Mouse (Mus musculus) ovary, adult 18-20 months (tissue): ENCODE measurements around the gene Il24.

ENCODE experiments used
- DNase-seq: peaks from one replicate; pipeline ENCODE4 v3.0.0; 2022; ENCODE audit warnings: low spot score, mixed read lengths

The Il24 gene

DNA sequence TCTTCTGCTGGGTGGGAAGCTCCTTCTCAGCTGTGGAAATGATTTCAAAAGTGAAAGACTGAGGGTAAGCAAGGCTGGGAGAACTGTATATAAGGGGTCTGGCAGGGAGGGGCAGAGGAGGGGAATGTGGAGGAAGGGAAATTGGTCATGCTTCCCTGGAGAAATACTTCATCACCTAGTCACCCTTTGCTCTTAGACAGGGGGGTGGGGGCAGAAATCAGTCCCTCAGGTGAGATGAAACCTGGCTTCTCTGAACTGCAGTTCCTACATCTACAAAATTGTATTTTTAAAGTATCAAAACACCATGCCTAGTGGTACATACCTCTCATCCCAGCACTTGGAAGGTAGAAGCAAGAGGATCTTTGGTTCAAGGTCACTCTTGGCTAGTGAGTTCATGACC is at the start of gene Il24:
Il24 (minus strand) TSS at position 101 of the 400 bp plus-strand sequence.
- no peak for DNase-seq

DNA sequence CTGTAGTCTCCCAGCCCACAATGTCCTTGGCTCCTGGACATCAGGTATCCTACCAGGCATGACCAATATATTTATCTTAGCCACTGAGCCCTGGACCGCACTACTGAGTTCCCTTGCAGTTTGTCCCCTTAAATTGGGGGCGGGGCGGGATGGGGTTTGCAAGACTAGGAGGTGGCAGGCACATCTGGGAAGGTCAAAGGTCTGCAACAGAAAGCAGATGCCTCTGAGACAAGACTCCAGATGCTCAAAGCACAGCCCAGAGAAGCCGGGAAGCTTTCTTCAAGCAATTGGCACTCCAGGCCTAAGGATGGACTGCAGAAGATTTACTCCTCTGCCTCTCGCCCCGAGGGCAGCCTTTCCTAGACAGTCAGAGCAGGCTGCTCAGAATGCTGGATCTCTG is 49.1 kb upstream of the Il24 start:
- no peak for DNase-seq

DNA sequence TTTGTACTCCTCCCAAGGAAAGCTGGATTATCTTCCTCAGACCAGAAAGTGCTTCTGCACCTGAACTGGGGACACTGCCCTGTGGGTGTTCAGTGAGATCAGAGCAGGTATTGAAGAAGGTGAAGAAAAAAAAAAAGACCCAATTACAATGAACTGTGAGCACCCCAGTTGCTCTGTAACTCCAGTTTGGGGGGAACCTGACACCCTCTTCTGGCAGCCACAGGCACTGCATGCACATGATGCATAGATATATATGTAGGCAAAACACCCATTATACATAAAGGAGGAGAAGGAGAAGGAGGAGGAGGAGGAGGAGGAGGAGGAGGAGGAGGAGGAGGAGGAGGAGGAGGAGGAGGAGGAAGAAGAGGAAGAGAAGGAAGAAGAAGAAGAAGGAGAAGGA is 39.2 kb upstream of the Il24 start:
- no peak for DNase-seq

DNA sequence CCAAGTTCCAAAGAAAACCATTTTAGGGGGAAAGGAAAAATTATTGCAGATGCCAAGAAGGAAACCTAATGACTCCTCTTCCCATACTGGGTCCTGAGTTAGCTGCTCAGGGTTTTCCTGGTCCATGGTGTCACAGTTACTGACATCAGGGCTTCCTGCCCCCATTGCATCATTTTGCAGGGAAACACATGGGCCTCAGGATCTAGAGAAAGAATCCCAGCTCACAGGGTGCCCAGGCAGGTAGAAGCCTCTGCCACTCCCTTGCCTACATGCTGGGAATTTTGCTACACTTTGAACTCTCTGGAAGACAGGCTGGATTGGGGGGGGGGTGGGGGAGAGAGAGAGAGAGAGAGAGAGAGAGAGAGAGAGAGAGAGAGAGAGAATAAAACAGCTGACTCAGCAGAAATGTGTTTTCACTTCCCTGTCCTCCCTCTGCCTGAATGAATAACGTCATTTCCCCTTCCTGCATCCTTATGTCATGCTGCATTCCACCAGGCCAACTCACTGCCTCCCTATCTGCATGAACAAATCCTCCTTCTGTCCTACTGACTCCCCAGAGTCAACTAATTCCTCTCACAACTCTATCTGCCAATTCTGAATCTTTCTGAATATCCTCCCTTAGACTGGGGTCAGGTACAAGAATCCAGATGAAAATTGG is 31.2 kb upstream of the Il24 start:
- DNase-seq: no peak

DNA sequence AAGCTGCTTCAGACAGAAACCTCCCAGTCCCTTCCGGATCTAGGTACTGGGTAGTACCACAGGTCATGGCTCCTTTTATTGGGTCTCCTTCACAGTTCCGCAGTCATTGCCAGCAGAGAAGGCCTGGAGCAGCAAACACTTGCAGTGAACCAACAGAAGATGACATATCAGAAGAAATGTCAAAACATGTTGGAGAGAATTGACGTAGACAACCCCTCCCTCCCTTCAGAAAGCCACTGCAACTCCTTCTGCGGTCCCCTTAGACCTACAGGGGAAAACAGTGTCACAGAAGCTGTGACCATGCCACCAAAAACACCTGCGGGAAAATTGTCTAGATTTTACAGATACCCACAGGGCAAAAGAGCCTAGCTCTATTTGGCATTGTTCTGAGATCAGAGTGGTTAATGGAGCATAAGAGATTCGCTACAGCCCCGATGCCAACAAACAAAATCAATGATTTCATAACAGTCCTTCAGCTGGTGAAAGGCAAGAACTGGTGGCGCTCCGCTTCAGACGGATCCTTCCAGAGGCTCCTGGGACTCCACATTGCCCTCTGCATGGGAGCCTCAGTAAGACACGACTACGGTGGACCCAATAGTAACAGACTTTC is 24.3 kb upstream of the Il24 start, which contains the start of gene Il20:
Il20 (minus strand) TSS at position 51 of the 610 bp plus-strand sequence.
- DNase-seq: no peak

DNA sequence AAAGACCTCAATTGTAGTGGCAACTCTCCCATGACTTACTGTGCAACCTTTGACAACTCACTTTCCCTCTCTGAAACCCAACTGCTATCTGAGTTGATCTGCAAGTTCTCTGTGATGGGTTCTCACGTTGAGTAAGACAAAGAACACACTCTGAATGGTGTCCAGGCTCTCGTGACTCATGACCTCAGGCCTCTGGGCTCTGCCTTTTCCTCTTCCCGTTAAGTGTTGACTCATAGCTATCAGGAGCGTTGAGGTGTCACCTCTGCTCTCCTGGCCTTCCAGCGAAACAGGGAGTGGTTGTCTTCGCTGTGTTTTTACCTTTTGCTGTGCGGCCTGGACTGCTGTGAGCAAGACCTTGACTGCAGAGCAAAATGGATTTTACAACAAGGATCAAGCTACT is 15.3 kb upstream of the Il24 start:
- DNase-seq: no peak

DNA sequence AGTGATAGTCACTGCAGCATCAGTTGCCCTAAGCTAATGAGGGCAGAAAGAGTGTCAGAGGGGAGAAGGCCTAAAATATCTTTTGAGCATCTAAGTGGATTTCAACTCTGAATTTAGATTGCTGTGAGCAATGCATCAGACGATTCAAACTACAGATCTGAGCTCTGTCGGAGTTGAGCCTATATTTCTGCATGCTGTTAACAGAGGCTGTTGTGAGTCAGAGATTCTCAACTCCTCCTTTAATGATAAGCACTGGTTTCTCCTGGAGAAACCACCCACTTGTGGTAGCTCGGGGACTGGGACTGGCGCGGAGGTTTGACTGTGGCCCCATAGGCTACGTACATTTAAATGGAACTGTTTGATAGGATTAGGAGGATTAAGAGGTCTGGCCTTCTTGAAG is 7.2 kb upstream of the Il24 start:
- DNase-seq: no peak

DNA sequence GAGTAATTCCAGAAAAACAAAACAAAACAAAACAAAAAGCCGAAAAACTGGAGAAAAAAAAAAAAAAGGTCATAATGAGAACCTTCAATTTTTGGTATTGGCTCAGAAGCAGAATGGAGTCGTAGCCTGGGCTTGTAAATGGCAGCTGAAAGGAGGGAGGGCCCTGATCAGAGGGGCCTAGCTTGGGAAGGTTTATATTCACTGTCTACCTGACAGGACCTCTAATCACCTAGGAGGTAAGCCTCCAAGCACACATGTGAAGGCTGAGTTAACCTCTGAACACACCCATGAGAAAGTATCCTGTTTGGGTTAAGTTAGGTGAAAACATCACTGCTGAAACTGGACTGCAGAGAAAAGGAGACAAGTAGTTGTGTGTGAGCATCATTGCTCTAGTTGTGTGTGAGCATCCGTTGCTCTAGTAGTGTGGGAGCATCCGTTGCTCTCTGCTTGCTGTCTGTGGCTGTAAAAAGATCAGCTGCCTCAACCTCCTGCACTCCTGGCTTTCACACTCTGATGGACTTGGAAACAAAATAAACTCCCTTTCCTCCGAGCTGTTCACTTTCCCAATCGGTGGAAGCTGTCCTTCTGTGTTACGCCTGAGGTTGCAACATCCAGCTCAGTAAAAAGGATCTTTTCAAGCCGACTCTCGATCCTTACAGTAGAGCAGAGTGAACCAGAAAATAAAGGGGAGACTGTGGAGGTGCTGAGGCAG is 6.2 kb upstream of the Il24 start:
- no peak for DNase-seq

DNA sequence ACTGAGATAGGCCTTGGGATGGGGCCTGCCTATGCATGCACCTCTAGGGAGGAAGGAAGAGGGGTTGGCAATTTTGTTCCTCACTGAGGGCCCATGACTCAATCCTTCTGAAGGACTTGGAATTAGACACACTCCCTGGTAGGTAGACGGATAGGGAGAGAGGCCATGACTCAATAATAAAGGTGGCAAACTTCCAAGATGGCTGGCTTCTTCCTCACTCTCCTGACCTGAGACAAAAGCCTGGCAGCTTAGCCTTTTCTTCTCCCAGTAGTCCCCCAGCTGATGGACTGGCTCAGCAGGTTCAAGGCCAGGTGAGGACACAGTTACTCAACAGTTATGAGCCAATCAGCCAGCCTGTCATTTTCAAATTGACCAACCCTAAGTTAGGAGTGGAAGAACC is 5.2 kb upstream of the Il24 start:
- DNase-seq: peak; percentile 10

DNA sequence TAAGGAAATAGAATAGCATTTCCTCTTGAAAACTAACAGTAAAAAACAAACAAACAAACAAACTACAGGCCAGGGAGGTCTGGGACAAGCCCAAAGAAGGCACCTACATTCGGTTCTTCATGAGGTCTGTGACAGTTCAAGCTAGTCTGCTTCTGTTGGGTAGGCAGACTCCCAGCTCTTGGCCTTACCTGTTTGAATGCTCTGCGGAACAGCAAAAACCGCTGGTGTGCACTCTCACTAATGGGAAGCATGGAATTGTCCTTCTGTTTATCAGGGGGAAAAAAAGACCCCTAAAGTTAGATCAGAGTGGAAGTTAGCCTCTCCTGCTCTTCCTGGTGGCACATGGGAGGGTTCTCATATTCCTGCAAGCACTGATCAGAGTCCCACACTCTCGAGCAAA is 4.1 kb downstream of the Il24 start:
- DNase-seq: no peak

DNA sequence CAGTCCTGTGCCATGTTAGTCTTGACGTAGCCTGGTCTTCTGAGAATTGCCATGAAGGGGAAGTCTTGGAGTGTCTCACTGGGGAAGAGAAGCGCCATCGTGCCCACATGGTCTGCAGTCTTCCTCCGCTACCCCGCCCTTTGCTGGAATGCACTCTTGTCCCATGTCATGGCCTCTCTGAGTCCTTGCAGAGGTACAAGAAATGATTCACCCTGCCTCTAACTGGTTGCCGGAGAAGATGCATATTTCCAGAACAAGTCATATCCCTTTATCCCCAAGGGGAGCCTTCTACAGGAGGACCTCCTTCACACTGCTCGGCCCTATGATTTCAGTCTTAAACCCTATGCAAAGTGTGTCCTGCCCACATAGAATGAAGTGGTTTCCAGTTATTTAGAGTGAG is 7.3 kb downstream of the Il24 start:
- DNase-seq: no peak

DNA sequence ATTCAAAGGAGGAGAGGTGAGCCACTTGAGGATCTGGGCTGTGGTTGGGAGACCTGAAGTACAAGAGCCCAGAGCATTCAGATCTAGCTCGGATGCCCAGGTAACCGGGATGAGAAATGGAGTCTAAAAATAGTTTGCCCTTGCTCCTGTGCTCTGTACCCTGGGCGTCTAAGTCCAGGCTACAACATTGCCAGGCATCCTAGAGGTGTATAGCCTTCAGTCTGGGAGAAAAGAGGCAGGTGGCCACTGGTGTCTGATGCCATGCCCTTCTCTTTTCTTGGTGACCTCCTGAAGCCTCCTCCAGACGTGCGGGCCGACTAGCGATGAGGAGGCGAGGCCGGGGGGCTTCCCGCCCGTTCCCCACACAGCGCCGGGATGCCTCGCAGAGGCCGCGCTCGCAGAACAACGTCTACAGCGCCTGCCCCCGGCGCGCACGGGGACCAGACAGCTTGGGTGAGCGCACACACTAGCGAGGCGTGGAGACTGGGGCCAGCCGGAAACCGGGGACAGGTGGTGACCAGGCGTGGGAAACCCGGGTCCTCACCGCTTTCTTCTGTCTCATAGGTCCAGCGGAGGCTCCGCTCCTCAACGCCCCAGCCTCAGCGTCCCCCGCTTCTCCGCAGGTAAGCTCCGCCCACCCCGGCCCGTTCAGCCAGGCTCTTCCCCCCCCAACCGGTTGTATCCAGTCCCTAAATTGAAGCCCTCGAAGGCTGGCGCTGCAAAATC is 9.2 kb downstream of the Il24 start:
- no peak for DNase-seq

DNA sequence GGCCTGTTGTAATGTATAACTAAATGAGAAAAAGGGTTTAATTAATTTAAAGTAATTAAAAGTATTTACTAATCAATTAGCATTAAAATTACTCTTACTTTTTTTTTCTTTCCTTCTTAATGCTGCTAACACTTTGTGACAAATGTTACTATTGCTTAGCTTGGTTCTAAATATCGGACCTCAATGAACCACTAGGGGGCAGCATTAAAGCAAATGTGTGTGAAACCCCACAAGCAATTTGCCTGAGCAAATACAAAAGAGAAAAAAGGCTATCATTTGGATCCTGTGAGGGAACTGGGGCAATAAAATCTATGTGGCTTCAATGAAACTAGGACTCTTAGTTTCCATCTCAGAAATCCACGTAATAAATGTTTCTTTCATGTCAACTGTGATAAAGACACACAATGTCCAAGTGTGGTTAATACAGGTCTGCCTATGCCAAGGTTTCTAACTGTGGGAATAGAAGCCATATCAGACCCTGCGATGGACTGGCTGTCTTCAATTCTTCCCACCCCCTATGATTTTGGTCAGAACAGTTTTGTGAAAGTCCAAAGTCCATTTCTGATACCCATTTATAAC is 10.2 kb downstream of the Il24 start:
- no peak for DNase-seq

DNA sequence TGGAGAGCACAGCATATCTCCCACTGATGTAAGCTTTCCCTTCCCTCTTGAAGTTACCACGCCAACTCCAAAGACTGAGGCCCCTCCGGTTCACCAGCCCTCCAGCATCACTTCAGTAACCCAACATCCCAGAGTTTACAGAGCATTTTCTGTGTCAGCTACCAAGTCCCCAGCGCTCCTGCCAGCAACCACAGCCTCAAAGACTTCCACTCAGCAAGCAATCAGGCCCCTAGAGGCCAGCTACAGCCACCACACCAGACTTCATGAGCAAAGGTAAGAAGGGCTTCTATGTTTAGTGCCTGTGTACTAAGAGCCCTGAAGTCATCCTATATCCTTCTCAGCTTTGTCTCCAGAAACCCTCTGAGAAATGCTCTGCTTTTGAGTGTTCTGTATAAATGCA is 11.3 kb downstream of the Il24 start:
- DNase-seq: no peak

DNA sequence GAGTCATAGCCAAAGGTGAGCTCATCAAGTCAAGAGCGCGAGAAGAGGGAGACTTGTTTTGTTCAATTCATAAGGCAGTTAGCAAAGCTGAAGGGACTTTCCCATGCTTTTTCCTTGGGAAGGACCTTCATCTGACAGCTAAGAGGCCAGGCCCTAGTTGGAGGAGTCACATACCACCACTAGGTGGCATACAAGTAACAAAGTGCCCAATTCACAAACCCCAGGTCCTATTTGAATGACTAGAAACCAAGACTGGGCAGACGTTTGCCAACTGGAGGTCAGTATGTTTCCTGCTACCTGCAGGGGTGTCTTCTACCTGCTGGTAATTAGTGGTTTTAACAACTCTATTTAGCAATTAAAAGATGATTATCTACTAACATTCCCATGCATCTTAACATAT is 12.1 kb downstream of the Il24 start:
- peak; percentile 24 for DNase-seq

DNA sequence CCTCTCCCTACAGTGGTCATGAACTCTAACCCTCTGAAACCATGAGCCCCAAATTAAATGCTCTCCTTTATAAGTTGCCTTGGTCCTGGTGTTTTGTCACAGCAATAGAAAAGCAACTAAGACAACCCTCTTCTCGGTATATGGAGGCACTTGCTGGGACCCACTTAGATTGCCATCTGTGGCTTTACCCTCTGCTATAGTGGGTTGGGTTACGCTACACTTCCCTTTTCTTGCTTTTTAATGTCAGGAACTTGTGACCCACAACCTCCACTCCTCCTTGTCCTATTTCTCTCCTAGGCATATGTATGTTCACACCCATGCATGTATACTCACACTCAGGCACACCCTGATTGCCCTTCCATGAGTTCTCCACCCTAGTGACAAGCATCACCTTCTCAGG is 14.3 kb downstream of the Il24 start:
- DNase-seq: no peak

DNA sequence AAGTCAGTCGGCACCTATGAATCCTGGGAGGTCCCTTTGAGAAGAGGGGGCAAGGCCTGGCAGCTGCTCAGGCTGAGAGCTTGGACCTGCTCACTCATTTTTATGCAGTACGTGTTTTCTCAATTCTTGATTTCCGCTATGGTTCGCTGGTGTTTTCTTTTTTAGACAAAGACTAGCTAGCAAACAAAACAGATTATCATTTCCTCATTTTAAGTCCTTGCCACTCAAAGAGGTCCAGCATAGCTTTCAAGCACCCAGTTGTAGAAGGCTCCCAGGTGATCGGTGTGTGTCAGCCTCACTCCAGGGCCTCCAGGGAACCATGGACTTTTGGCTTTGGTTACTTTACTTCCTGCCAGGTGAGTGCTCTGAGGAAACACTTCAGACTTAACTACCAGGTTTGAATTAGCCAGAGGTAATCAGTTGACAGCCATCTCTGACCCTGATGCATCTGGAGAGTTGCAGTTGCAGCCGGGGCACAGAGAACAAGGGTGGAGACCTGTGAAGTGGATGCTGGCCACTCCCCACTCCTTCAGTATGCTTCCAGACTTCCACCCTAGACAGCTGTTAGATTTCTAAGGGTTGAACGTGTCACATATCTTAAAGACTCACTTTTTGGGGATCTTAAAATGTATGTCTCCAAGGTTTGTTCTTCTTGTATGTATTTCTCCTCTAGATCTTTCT is 21.6 kb downstream of the Il24 start, which contains the start of gene Fcmr:
Fcmr (plus strand) TSS at position 129 of the 681 bp plus-strand sequence.
- no peak for DNase-seq

DNA sequence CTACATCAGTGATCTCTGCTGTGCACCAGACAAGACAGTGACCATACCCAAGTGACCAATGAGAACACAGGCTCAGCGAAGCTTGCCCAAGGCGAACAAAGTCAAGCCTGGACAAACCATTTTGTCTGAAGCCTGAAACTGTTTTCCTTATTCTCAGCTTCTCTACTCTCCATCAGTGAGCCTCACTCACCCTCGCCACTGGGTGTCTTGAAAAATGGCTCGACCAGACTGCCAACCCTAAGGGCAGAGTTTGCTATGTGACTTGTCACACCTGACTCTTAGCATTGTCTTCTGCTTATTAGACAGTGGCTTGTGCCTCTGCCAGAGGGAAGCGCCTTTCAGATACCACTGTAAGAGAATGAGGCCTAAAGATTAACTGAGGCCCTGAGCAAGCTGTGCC is 22.5 kb downstream of the Il24 start:
- no peak for DNase-seq

DNA sequence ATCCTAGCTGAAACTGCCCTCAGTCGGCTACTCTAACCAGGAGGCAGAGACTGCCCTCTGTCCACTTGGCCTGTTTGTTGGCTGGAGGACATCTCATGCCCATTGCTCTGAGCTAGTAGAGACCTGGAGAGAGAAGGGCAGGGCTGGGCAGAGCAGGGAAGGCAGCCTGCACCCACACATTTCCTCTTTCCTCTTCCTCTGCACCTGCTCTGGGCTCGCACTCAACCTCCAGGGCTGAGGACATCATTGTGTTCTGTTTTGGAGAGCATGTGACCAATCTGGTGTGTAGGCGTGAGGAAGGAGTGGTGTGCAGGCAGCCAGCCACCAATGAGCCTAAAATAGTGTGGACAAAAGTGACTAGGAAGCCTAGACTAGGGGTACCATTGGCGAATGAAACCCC is 23.0 kb downstream of the Il24 start:
- DNase-seq: no peak

DNA sequence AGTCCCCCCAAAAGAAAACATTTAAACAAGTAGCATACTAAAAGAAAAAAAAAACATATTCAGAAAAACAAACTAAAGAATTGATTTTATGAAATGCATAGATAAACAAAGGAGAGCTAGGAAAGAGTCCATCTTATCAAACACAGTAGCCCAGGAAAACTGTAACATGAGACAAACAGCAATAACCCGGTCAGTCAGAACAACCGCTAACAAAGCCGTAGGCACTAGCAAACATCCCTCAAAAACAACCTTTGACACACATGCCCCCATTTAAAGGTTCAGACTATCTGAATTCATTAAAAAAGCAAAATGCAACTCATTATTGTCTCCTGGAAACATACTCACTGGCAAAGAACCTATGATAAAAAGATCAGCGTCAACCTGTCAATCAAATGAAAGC is 29.8 kb downstream of the Il24 start:
- no peak for DNase-seq

DNA sequence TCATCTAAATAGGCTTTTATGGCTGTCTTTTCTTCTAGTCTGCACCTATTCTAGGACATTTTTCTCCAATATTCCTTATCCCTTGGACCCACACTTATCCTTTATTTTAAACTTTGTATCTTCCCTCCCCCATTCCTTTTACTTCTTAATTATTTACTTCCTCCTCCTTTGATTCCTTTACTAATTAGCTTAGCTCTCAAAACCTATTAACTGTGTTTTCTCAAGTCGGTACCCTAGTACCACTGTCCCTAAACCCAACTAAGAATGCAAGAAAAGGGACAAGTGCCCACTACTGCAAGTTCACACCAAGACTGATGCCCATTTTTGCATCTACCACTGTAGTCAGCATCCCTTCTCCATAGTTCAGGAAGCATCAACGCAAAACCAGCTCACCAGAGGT is 31.5 kb downstream of the Il24 start:
- DNase-seq: no peak

DNA sequence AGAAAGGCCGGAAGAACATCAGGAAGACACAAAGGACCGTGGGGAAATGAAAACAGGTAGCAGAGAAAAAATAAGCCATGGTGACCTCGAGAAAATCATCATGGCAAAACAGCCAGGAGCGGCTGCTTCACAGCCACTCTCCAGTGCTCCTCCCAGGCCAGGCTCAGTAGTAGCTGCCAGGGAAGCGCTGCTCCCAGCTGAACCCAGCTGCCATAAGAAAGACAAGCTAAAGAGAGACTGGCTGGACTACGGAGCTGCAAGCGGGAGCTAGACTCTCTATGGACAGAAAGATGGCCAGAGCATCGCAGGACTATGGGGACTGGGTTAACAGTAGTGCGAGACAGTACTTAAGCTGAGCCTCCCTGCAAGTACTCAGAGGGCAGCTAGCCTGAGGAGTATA is 32.4 kb downstream of the Il24 start:
- DNase-seq: no peak
